Mouse (Mus musculus): ENCODE data around the gene Rpl9-ps1.

DNA sequence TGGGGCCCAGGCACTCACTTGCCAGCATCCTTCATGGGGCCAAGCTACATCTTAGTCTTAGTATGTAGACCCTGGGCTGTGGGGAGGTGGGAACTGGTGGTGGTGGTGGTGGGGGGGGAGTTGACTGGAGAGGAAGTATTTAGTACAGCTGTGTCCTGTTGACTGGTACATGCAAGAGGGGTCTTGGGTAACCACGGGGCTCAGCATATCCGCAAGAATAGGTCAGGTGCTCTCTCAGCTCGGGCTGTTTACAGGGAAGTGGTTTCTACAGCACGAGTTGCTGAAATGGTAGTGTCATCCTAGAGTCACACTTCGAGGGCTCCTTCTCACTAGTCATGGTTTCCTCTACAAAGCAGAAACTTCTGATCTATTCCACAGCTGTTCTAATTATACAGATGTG, 5.3 kb downstream of the Rpl9-ps1 start:
- TF ChIP-seq CTCF (IDR thresholded peaks at IDR 0.05; ENCODE audit: extremely low read depth, insufficient read depth, insufficient read length, insufficient replicate concordance) (no peak), POLR2A (IDR thresholded peaks at IDR 0.05; ENCODE audit: low read depth, low read length) (no peak)
